Mouse (Mus musculus) central nervous system, embryonic 11.5 days (tissue): Measurements from ENCODE around the gene Cyb5d2. TPM values are rescaled to one million over a fixed set of nuclear protein-coding genes. Genes with fewer than 3 reads are reported as not detected.

ENCODE experiments used
- polyA plus RNA-seq: library from polyadenylated mRNA; depleted of rRNA; stranded (reverse); fragments of >200 nt; gene quantifications from 2 replicates; pipeline ENCODE4 v1.2.3, GENCODE M21; 2012; rRNA removed

The Cyb5d2 gene
- polyA plus RNA-seq: 4.3 and 4.4 TPM in 2 replicates

DNA sequence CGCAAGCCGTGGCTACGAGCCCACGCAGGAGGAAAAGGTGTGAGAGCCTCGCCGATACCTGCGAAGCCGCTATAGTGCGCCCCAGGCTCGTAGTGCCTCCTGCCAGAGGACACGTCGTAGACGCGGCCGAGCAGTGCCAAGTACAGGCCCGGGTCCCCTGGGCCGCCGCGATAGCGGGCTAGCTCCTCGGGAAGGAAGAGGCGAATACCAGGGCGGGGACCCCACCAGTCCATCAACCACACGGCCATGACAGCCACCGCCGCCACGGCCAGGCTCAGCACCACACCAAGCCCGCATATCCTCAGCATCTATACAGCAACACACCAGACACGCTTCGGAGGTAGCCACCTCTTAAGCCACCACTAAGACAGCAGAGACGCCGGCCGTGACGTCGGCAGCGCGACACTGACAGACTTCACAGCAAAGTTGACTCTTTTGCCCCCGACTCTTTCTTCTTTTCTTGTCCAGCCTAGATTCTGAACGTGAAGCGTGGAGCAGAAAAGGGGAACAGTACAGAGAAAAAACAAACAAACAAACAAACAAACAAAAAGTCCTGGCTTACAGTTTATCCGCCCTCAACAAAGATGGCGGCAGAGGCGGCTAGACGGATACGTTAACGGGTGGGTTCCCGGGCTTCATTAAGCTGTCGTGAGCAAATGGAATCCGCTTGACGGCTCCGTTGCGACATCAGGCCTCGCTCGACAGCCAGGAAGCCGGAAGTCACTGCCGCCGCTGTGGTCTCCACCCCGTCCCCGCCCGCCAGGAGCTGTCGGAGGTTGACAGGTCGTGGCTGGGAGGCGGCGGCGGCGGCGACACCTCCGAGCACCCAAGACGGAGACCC lies at the start of gene Cyb5d2, which contains the start of gene Zzef1:
TSS of gene Cyb5d2 (minus strand) at position 688 of the 841 bp plus-strand sequence.
TSS of gene Zzef1 (plus strand) at position 772 of the 841 bp plus-strand sequence.

Other genes with a start within 250 kb of the Cyb5d2 start
- gene Spns3, start 245.6 kb downstream of the Cyb5d2 start, polyA plus RNA-seq: 0.19 and 0.30 TPM in 2 replicates
- 33.5 and 46.3 TPM in 2 replicates for gene Ube2g1, start 188.9 kb downstream of the Cyb5d2 start, polyA plus RNA-seq
- 24.4 and 36.1 TPM in 2 replicates for gene Ankfy1, start 106.1 kb downstream of the Cyb5d2 start, polyA plus RNA-seq
- 14.6 and 19.9 TPM in 2 replicates for gene Zzef1, start 84 bp upstream of the Cyb5d2 start, polyA plus RNA-seq
- 2.1 and 2.4 TPM in 2 replicates for gene Atp2a3, start 165.0 kb upstream of the Cyb5d2 start, polyA plus RNA-seq
- gene P2rx1, start 203.0 kb upstream of the Cyb5d2 start, polyA plus RNA-seq: 1.2 and 1.7 TPM in 2 replicates
- gene Camkk1, start 222.9 kb upstream of the Cyb5d2 start, polyA plus RNA-seq: 5.3 and 7.2 TPM in 2 replicates